Mouse (Mus musculus) inflammation-experienced regulatory T-cells, adult 6 months (primary cell): ENCODE measurements around the gene Psmd10. TPM values are rescaled to one million over a fixed set of nuclear protein-coding genes. Genes with fewer than 3 reads are reported as not detected.

Experiments used
- polyA plus RNA-seq, 3 experiments: library from polyadenylated mRNA; unstranded; fragments of 100-300 nt; shearing (Covaris generic); gene quantifications; one replicate each; pipeline ENCODE4 v1.2.1; 2017

The Psmd10 gene
- polyA plus RNA-seq, 3 experiments from 2014 or later: 69.2 to 79.1 (median 74.9) TPM

Other genes with a start within 250 kb of the Psmd10 start
- gene Tex13b, start 143.3 kb downstream of the Psmd10 start, polyA plus RNA-seq: under 1 TPM in 1 of 3 experiments, not detected in 2; 0.21 TPM
- gene Vsig1, start 49.1 kb downstream of the Psmd10 start, polyA plus RNA-seq: not detected
- gene Atg4a, start 179 bp upstream of the Psmd10 start, polyA plus RNA-seq: 10 to 100 TPM; 21.1 to 38.0 (median 35.3) TPM